Mouse (Mus musculus): ENCODE measurements around the gene Rab3il1. TPM values are rescaled to one million over a fixed set of nuclear protein-coding genes. Genes with fewer than 3 reads are reported as not detected.

Gene Rab3il1
- polyA plus RNA-seq (2012; fragmentation: generic; extraction: Trizol) = 10 to 100 TPM in 1 of 2 experiments, 1 to 10 TPM in 1; 3.3 to 37.4 TPM

GRCm38 (mm10) chr19:10001206-10001969 lies at the start of gene Rab3il1, which contains the start of gene Best1:
Rab3il1 (plus strand) TSS chr19:10001669.
Best1 (minus strand) TSS chr19:10001633.

GRCm38 (mm10) chr19:9980258-9980657 lies 21.2 kb upstream of the Rab3il1 start, which contains the start of gene Fth1:
Fth1 (plus strand) TSS chr19:9980598.

GRCm38 (mm10) chr19:10041388-10042148 lies 40.1 kb downstream of the Rab3il1 start, which contains the start of gene Fads3:
Fads3 (plus strand) TSS chr19:10041569.

Other genes starting within 250 kb of the Rab3il1 start
- not detected for gene Scgb2a2, start 154.1 kb upstream of the Rab3il1 start, polyA plus RNA-seq (2012; fragmentation: generic; extraction: Trizol)
- gene Incenp, start 102.1 kb upstream of the Rab3il1 start, polyA plus RNA-seq (2012; fragmentation: generic; extraction: Trizol) = 10 to 100 TPM; 80.6 to 94.5 TPM
- gene Fth1, start 21.1 kb upstream of the Rab3il1 start, polyA plus RNA-seq (2012; fragmentation: generic; extraction: Trizol) = 1,000 to 10,000 TPM; 7,725 to 8,931 TPM
- gene Best1, start within 50 bp of the Rab3il1 start, polyA plus RNA-seq (2012; fragmentation: generic; extraction: Trizol) = under 1 TPM in 1 of 2 experiments, not detected in 1; 0.05 TPM
- 100 to 1,000 TPM in 1 of 2 experiments, 10 to 100 TPM in 1; 78.0 to 135 TPM for gene Fads3, start 39.9 kb downstream of the Rab3il1 start, polyA plus RNA-seq (2012; fragmentation: generic; extraction: Trizol)
- 10 to 100 TPM; 76.1 to 84.0 TPM for gene Fads2, start 100.1 kb downstream of the Rab3il1 start, polyA plus RNA-seq (2012; fragmentation: generic; extraction: Trizol)
- 10 to 100 TPM; 44.4 to 85.1 TPM for gene Fads1, start 181.2 kb downstream of the Rab3il1 start, polyA plus RNA-seq (2012; fragmentation: generic; extraction: Trizol)
- gene Tmem258, start 202.3 kb downstream of the Rab3il1 start, polyA plus RNA-seq (2012; fragmentation: generic; extraction: Trizol) = 100 to 1,000 TPM; 442 to 477 TPM
- 10 to 100 TPM; 20.1 to 48.2 TPM for gene Fen1, start 202.5 kb downstream of the Rab3il1 start, polyA plus RNA-seq (2012; fragmentation: generic; extraction: Trizol)
- gene Myrf, start 239.1 kb downstream of the Rab3il1 start, polyA plus RNA-seq (2012; fragmentation: generic; extraction: Trizol) = under 1 TPM; under 0.01 to 0.06 TPM

Data from C3H10T1/2 (cell line).